Mouse (Mus musculus): ENCODE measurements around the gene Sox11. TPM values are rescaled to one million over a fixed set of nuclear protein-coding genes. Genes with fewer than 3 reads are reported as not detected.

Gene Sox11
- polyA plus RNA-seq, 1 experiment from 2014 or later: 470 TPM

DNA sequence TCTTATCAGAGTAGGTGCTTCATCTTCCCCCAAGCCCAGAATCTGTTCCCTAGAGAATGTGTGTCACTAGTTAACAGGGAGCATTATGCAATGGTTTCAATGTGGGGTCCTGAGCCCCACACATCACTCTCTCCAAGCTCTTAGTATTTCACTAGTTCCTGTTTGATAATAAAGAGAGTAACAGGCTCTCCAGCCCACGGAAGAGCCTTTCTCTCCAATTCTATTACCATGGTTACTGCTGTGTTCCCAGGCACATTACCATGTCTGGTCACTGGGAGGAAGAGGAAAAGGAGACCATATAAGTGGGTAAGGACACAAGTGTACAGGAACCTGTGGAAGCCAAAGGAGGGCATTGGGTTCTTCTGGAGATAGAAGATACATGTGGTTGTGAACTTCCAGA lies 19.0 kb downstream of the Sox11 start:
- no peak for ATAC-seq (replicated peaks)

DNA sequence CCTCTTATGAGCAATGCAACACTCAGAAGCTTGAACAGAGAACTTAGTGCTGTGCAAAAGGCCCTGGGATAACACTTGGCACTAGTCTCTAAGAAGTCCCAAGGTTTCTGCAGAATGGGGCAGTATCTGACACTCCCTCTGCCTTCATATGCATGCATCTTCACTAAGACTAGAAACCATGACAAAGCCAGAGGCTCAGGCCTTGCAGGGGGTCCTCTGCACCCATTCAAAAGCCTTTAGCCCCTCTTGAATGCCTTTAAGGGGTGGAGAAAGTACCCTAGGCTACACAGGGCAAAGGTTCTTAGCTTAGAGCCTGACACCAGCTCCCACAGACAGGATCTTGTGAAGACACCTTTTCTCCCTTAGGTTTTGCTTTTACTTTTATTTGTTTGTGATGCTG lies 21.7 kb downstream of the Sox11 start:
- peaks cover 4% of the 10 kb centered on the region; the same call in 1 of the 2 replicates for H3K4me1 ChIP-seq
- H3K9ac ChIP-seq: no peak overlapping the region
- no peak overlapping the region for H3K4me2 ChIP-seq
- no peak for ATAC-seq (replicated peaks)
- no peaks in the 10 kb centered on the region for H3K27me3 ChIP-seq (replicated peaks)
- no peaks in the 10 kb centered on the region for H3K9me3 ChIP-seq
- no peaks in the 10 kb centered on the region for H3K36me3 ChIP-seq (replicated peaks)
- no peak overlapping the region for H3K4me3 ChIP-seq
- H3K27ac ChIP-seq: no peak overlapping the region

More for the DNA sequence above, 19.0 kb downstream of the Sox11 start:
- Histone ChIP-seq H3K9ac (no peak overlapping the region), H3K4me1 (peaks cover 4% of the 10 kb centered on the region; the same call in 1 of the 2 replicates), H3K36me3 (replicated peaks) (no peaks in the 10 kb centered on the region), H3K4me3 (no peak overlapping the region), H3K4me2 (no peak overlapping the region), H3K9me3 (no peaks in the 10 kb centered on the region), H3K27ac (no peak overlapping the region), H3K27me3 (replicated peaks) (no peaks in the 10 kb centered on the region)
- WGBS: 40% methylated on average over 1 of the region's 1 CpGs

DNA sequence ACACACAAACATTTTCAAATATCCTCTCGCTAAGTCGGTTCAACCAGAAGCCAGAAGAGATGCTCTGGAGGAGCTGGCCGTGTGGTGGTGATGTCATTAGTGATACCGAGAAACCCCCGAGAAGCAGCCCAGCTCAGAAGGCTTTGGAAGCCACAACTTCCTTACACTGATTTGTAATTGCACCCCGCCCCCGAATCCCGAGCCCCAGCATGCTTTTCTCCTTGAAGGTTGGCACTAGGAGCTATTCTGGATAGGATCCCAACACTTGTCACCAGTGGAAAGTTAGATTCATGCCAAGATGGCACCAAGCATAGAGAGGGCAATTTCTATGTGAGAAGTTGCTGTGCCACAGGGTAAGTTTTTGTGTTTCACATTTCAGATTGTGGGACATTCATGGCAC lies 29.4 kb downstream of the Sox11 start:
- Histone ChIP-seq H3K4me1 (peaks cover 10% of the 10 kb centered on the region; the same call in 1 of the 2 replicates), H3K27ac (no peak overlapping the region), H3K4me3 (no peak overlapping the region), H3K9ac (no peak overlapping the region), H3K4me2 (no peak overlapping the region), H3K9me3 (no peaks in the 10 kb centered on the region), H3K36me3 (replicated peaks) (no peaks in the 10 kb centered on the region), H3K27me3 (replicated peaks) (no peaks in the 10 kb centered on the region)
- 86% methylated on average over 8 of the region's 8 CpGs for WGBS
- no peak for ATAC-seq (replicated peaks)

DNA sequence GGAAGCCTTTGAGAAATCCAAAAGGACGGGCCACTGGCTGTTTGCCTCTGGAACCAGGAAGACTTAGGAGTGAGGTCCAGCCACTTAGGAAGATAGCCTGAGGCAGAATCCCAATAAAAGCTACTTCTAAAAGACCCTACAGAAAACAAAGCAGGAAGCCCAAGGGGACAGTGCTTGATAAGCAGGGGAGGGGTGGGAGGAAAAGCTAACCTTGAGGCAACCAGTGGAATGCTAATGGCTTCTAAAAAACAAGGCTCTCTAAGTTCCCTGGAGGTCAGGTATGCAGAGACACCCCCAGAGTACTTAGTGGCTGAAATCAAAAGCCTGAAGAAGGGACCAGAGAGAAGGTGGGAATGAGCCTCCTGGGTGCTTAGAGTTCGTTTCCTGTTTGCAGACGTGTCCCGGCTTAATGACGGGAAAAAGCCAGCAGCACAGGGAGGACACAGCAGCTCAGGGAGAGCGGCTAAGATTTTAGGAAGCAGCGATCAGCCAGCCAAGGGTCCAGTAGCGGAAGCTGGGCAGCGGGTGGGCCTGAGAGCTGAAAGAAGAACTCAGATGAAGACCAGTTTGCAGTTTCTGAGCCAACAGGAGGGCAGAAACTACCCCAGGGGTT lies 30.4 kb downstream of the Sox11 start:
- no peaks in the 10 kb centered on the region for H3K36me3 ChIP-seq (replicated peaks)
- H3K27ac ChIP-seq: no peak overlapping the region
- WGBS: 16% methylated on average over 9 of the region's 9 CpGs
- peaks cover 10% of the 10 kb centered on the region; the same call in 1 of the 2 replicates for H3K4me1 ChIP-seq
- H3K4me2 ChIP-seq: no peak overlapping the region
- no peaks in the 10 kb centered on the region for H3K9me3 ChIP-seq
- no peak overlapping the region for H3K9ac ChIP-seq
- H3K27me3 ChIP-seq (replicated peaks): no peaks in the 10 kb centered on the region
- H3K4me3 ChIP-seq: no peak overlapping the region
- ATAC-seq (replicated peaks): no peak

DNA sequence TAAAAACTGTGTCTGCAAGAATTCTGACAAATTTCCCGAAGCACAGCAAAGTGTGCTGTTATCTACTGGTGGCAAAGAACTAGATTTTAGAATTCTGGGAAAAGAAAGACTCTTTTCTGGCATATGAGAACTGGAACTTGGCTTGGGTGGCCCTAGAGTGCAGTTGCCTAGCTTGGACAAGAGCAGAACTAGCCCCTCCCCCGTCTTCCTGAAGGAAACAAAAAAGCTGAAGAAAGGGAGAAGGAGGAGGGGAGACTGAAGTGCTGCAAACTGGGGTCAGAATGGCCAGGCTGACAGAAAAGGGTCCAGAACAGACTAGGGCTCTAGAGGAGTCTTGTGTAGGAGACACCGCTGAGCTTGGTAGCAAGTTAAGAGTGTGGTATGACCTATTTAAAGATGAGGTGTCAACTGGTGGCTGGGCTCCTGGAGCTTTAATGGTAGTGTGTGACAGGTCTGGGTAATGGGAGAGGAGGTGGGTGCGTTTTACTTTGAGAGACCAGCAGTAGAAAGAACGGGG lies 31.0 kb downstream of the Sox11 start:
- H3K36me3 ChIP-seq (replicated peaks): no peaks in the 10 kb centered on the region
- H3K27me3 ChIP-seq (replicated peaks): no peaks in the 10 kb centered on the region
- no peaks in the 10 kb centered on the region for H3K9me3 ChIP-seq
- no peak overlapping the region for H3K27ac ChIP-seq
- no peak overlapping the region for H3K4me2 ChIP-seq
- no peak overlapping the region for H3K4me3 ChIP-seq
- H3K4me1 ChIP-seq: peaks cover 10% of the 10 kb centered on the region; the same call in 1 of the 2 replicates
- ATAC-seq (replicated peaks): no peak
- H3K9ac ChIP-seq: no peak overlapping the region
- 44% methylated on average over 5 of the region's 5 CpGs for WGBS

DNA sequence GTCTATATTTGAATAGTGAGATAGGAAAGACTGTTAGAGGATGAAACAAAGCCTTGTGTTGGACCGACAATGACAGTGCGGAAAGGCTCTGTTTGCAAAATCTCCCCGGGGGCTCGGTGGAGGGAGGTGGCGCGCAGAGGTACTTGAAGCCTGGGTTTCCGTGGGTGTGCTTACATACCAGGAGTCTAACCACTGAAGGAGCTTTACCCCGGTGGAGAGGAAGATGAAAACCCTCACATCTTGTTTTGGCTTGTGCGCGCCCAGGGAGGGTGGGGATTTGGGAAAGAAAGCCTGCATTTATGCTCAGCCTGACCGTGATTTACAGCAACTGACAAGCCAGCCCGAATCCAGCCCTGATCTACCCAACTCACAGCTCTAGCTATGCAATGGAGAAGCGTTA lies 31.7 kb downstream of the Sox11 start:
- WGBS: 82% methylated on average over 13 of the region's 13 CpGs
- Histone ChIP-seq H3K36me3 (replicated peaks) (no peaks in the 10 kb centered on the region), H3K27me3 (replicated peaks) (no peaks in the 10 kb centered on the region), H3K4me2 (no peak overlapping the region), H3K27ac (no peak overlapping the region), H3K9ac (no peak overlapping the region), H3K9me3 (no peaks in the 10 kb centered on the region), H3K4me3 (no peak overlapping the region), H3K4me1 (peaks cover 10% of the 10 kb centered on the region; the same call in 1 of the 2 replicates)
- no peak for ATAC-seq (replicated peaks)

DNA sequence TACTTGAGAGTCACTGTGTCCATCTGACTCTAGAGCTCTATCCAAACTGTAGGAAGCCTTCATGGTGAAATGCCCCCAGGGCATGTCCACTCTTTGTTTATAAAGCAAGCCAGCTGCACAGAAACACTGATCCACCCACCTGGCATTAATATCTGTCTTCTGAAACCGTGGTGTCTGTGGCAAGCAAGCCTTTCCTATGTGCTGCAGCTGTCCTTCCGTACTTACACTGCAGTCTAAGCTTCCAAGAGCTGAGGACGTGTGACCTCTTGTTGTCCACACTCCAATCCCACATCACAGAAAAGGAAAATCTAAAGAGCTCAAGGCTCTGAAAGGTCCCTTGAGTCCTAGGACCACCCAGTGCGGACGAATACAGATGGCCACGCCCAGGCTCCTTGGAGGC lies 32.4 kb downstream of the Sox11 start:
- H3K9me3 ChIP-seq: no peaks in the 10 kb centered on the region
- H3K27me3 ChIP-seq (replicated peaks): no peaks in the 10 kb centered on the region
- peaks cover 13% of the 10 kb centered on the region; the same call in 1 of the 2 replicates for H3K4me1 ChIP-seq
- no peaks in the 10 kb centered on the region for H3K36me3 ChIP-seq (replicated peaks)
- no peak overlapping the region for H3K4me2 ChIP-seq
- H3K4me3 ChIP-seq: no peak overlapping the region
- no peak for ATAC-seq (replicated peaks)
- no peak overlapping the region for H3K9ac ChIP-seq
- 87% methylated on average over 6 of the region's 6 CpGs for WGBS
- no peak overlapping the region for H3K27ac ChIP-seq

DNA sequence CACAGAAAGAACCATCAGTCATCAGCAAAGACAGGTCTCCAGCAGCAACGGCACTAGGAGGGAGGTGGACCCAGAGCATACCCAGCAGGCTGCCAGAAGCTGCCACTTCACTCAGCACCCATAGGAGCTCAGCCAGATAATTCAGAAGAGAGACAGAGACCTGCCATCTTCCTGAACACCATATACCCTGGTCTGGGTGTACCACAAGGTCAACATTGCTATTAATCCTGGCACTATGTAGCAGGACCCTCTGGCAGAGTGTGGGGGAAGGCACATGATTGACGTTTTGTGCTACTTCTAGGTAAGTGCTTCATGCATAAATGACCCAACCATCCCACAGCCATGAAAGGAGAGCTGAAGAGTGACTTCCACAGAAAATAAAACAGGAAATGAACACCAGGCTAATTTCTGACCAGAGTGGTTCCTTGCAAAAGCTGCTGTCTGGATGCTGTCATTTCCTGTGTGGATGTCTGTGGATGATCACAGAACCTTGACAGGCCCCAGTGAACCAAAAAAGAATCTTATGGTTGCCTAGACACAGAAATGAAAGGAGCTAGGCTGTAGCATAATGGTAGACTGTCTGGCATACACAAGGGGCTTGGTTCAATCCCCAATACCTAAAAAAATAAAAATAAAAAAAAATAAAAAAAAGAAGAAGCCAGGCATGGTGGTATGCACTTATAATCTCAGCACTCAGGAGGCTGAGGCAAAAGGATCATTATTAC lies 37.5 kb downstream of the Sox11 start:
- Histone ChIP-seq H3K36me3 (replicated peaks) (no peaks in the 10 kb centered on the region), H3K9me3 (no peaks in the 10 kb centered on the region), H3K27ac (0 out of 2 replicates have a peak overlapping the region, but pooled peaks have one; percentile 26), H3K4me3 (no peak overlapping the region), H3K4me1 (0 out of 2 replicates have a peak, but pooled peaks cover 7% of the 10 kb centered on the region), H3K4me2 (no peak overlapping the region), H3K9ac (no peak overlapping the region), H3K27me3 (replicated peaks) (no peaks in the 10 kb centered on the region)
- 52% methylated on average over 2 of the region's 2 CpGs for WGBS
- ATAC-seq (replicated peaks): no peak

DNA sequence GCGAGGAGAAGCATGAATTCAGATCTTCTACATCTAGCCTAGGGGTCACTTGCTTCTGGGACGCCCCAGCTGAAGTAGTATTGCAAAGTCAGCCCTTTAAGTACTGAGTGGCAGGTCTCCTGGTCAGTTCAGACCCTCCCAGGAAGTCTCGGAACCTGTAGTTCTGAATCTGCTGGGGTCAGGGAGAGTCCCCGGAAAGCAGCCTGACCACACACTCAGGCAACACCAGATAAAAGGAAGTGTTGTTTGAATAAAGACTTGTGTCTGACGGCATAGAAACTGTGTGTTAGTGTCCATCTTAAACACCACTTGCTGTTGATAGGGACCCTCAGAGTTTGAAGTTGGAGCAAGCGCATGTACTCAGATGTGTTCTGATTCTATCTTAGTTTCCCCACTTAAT lies 39.2 kb downstream of the Sox11 start:
- Histone ChIP-seq H3K36me3 (replicated peaks) (no peaks in the 10 kb centered on the region), H3K4me2 (no peak overlapping the region), H3K9me3 (no peaks in the 10 kb centered on the region), H3K4me3 (no peak overlapping the region), H3K27ac (no peak overlapping the region), H3K27me3 (replicated peaks) (no peaks in the 10 kb centered on the region), H3K4me1 (0 out of 2 replicates have a peak, but pooled peaks cover 7% of the 10 kb centered on the region), H3K9ac (no peak overlapping the region)
- no peak for ATAC-seq (replicated peaks)
- WGBS: 76% methylated on average over 6 of the region's 6 CpGs

DNA sequence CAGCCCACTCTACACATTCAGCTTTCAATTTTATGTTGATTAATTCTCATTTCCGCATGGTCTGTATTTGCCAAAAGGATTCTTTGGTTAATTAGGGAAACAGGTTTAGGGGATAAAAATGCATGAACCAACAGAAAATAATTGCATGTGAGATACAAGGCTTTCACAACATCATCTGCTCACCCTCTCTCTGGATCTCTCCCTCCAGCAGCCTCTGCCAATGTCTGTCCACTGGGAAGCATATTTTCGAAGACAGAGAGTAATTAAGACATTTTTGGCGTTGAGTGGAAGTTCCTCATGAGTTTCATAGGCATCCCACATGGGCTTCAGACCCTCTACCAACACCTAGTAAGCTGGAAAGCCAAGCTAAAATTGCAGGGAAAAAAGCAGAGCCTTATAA lies 43.7 kb downstream of the Sox11 start:
- Histone ChIP-seq H3K4me1 (peaks cover 6% of the 10 kb centered on the region), H3K4me2 (no peak overlapping the region), H3K9me3 (no peaks in the 10 kb centered on the region), H3K4me3 (no peak overlapping the region), H3K27ac (no peak overlapping the region), H3K9ac (no peak overlapping the region), H3K27me3 (replicated peaks) (no peaks in the 10 kb centered on the region), H3K36me3 (replicated peaks) (no peaks in the 10 kb centered on the region)
- ATAC-seq (replicated peaks): no peak
- WGBS: 65% methylated on average over 3 of the region's 3 CpGs

DNA sequence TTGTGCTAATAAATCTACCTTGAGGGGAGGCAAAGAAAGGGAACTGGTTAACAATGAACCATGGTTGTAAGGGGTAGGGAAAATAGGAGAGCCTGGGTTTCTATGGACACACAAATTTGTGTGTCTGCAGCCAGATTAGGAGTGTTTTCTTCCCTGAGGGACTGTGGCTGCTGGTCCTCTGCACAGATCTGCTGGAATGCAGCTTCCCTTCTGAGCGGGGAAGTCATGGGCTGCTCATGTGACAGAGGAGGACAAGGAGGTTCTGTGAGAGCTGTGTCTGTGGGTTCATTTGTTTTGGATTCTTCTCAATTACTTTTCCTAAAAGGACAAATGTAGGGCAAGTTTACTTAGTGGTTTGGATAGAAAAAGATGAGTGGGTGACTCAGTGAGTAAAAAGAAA lies 48.2 kb downstream of the Sox11 start:
- Histone ChIP-seq H3K36me3 (replicated peaks) (no peaks in the 10 kb centered on the region), H3K4me2 (no peak overlapping the region), H3K4me1 (peaks cover 16% of the 10 kb centered on the region), H3K9me3 (no peaks in the 10 kb centered on the region), H3K4me3 (no peak overlapping the region), H3K27ac (0 out of 2 replicates have a peak overlapping the region, but pooled peaks have one; percentile 32), H3K9ac (no peak overlapping the region), H3K27me3 (replicated peaks) (no peaks in the 10 kb centered on the region)
- ATAC-seq (replicated peaks): no peak
- whole genome bisulfite sequencing: 61% methylated on average over 1 of the region's 1 CpGs

DNA sequence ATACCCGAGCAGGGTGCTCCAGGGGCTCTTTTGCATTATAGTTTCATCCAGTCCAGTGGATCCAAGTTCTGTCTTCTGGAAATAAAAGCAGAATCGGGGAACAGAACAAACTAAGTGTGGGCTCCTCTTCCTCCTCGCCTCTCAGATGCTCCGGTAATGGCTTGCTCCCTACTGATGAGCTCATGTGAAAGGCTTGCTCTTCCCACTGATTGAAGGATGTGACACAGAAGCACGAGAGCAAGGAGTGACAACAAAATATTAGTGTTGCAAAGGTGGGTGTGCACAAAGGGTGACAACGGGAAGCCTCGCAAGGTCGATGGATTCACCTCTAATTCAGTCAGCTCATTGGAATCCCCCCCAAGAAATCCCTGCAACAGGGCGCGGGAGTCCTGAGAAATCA lies 48.6 kb downstream of the Sox11 start:
- Histone ChIP-seq H3K36me3 (replicated peaks) (no peaks in the 10 kb centered on the region), H3K9me3 (no peaks in the 10 kb centered on the region), H3K4me2 (no peak overlapping the region), H3K27me3 (replicated peaks) (no peaks in the 10 kb centered on the region), H3K4me3 (no peak overlapping the region), H3K9ac (no peak overlapping the region), H3K27ac (0 out of 2 replicates have a peak overlapping the region, but pooled peaks have one; percentile 32), H3K4me1 (peaks cover 16% of the 10 kb centered on the region)
- no peak for ATAC-seq (replicated peaks)
- WGBS: 59% methylated on average over 10 of the region's 10 CpGs
